Mouse (Mus musculus): ENCODE results near the gene Cfap44.
A peak's percentile ranks its signal among the peaks of the same experiment; 100 is the strongest.

The Cfap44 gene

DNA sequence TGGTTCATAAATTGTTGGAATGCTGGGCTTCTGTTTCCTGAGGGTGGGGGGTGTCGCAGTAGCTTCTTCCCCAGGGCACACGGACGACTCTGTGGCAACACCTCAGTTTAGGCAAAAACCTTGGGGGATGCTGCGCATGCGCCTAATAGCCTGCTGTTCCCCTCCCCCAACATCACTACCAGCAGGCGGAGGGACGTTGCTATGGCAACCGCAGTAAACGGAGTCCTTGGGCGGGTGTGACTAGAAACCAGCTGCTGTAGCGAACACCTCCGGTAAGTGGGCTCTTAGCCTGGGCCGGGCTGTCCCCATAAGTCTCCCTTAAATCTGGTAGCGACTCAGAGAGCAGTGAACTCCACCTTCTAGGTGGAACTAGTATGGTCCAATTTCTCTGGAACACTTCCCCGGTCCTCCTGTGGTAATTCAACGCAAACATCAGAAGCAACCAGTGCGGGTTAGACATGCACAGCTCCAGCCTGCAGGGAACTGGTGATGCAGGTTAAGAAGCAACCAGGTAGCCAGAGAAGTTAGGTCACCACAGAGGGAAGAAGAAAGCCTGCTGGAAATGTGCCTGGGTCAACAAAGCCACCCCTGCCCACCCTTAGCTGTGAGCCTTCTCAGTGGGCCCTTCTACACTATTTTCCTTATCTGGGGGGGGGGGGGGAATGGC is at the start of gene Cfap44:
Gene Cfap44, plus strand, starts transcription at position 220 of the 667 bp plus-strand sequence.
- DNase-seq (ENCODE audit: low spot score) = peak; percentile 91

DNA sequence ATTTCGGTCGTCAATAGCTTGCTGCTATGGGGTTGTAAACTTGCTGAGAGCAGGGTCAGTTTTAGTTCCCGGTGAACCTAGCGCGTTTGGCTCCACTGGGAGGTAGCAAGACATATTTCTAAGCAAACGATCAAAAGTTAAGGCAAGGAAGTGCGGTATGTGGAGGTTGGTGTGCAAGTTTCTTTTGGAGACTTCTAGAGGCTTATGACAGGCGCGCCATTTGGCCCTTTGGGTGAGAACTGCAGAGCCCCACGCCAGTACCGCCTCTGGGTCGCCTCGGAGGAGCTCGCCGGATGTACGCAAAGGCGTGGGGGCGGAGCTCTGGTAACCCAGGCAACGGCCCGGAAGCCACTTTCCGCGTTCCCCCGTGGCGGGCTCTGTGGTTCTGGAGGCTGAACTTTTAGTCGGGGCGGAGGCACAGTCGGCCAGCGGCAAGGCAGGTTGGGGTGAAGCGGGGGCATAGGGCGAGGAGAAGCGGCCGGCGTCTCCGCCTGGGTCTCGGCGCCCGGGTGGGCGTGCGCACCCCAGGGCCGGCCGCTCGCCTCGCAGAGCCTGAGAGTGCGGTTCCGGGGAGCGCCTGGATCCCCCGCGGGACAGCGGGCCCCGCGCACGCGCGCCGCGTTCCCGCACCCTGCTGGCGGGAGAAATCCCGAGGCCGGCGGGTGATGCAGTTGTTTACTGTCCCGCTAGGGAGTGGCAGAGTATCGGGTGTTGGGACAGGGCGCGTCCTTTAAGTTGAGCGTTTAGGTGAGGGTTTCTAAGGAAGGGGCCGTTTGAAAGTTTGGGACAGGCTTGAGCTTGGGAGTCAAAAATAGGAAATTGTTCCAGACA is 47.3 kb upstream of the Cfap44 start, which contains the start of gene Spice1:
Gene Spice1, plus strand, starts transcription at position 51 of the 831 bp plus-strand sequence.
- peak; percentile 92 for DNase-seq (ENCODE audit: low spot score)

DNA sequence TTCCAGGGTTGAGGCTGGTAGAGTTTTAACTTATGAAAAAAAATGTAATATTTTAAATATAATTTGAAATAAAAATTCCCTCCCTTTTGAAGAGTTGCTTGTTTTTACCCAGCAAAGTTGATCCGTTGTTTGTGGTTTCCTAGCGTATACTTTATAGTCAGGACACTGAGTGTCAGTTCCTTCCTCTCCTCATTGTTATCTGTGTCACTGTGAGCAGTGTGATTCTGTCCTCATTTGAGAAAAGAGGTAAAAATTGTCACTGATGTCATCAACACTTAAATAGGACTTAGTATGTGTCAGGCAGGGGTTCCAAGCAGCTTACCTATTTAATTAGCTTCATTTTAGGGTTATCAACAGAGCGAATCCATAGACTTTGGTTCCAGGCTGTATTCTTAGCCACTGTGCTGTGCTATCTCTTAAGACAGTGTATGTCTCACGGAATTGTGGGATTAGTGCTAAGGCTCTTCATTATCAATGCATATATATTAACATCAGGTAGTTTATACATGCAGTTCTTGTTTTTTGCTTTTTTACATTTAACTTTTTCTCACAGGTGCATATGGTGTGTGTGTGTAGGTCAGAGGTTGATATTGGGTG is 44.7 kb upstream of the Cfap44 start:
- no peak for DNase-seq (ENCODE audit: low spot score)

GRCm38 (mm10) chr16:44356291-44356690 is 38.3 kb upstream of the Cfap44 start:
- DNase-seq (ENCODE audit: low spot score) = no peak

DNA sequence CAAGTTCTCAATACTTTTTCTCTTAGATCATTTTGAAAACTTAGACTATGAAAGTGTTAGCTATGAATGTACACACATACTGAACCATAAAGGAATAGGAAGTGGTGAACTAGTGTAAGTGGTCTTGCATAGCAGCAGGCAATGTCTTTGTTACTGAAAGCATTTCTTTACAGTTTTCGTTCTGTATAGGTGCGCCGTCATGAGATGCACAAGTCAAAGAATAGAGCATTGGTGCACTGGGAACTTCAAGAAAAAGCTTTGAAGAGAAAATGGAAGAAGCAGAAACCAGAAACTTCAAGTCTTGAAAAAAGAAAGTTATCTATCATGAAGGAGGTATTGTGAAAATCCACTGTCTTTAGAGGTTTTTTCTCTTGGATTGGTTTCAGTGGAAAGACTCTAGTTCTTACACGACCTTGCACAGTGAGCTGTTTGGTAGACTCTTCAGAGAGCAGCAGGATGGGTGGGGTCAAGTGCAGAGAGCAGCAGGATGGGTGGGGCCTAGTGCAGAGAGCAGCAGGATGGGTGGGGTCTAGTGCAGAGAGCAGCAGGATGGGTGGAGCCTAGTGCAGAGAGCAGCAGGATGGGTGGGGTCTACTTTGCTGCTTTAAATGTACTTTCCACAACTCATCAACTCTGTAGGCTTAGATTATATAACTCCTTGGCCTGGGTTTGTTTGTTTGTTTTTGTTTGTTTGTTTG is 36.9 kb upstream of the Cfap44 start:
- DNase-seq (ENCODE audit: low spot score) = no peak

DNA sequence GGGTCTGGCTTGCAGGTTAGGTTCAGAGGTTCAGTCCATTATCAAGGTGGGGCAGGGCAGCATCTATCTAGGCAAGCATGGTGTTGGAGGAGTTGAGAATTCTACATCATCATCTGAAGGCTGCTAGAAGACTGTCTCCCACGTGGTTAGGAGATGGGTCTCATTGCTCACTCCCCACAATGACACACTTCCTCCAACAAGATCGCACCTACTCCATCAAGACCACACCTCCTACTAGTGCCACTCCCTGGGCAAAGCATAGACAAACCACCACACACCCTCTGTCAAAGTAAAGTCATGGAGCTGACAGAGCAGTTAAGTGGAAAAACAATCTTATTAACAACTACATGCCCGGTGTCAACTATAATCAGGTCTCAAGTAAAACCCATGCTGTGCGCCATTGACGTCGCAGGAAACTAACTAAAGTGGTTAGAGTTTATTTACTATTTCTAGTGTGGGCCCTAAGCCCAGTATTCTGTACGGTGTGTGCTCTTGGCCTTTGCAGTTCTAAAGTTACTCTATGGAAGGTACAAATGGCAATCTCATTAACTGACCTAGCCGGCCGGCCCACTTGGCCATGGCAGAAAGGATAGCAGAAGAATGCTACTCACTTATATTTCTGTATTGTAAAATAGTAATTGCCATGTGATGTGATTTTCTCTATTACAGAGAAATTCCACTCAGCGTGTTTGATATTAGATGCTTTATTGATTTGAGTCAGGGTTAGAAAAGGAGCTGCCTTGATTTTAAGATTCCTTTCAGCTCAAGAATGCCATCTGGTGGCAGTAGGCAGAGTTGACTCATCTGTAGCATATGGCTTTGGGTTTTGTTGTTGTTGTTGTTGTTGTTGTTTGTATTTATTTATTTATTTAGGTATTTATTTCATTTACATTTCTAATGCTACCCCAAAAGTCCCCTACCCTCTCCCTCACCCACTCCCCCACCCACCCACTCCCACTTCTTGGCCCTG is 32.4 kb upstream of the Cfap44 start:
- DNase-seq (ENCODE audit: low spot score) = peak; percentile 37

- no peak for DNase-seq (ENCODE audit: low spot score)
Measured at GRCm38 (mm10) chr16:44365522-44365921, 29.1 kb upstream of the Cfap44 start.

DNA sequence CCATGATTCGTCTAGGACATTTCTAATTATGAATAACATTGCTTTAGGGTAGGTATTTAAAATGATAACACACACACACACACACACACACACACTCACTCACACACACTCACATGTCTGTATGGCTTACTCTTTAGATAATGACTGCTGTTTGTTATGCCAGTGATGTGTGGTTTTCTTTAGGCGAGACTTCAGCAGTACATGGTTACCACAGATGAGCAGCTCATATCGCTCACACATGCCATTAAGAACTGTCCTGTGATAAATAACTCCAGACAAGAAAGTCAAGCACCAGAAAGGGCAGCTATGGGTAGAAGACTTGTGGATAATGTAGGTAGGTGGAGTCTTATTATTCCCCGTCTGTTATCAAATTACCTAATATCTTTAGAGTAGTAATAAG is 19.1 kb upstream of the Cfap44 start:
- no peak for DNase-seq (ENCODE audit: low spot score)

GRCm38 (mm10) chr16:44380006-44380405 is 14.6 kb upstream of the Cfap44 start:
- no peak for DNase-seq (ENCODE audit: low spot score)

- no peak for DNase-seq (ENCODE audit: low spot score)
Measured at GRCm38 (mm10) chr16:44381578-44381977, 13.0 kb upstream of the Cfap44 start.

DNA sequence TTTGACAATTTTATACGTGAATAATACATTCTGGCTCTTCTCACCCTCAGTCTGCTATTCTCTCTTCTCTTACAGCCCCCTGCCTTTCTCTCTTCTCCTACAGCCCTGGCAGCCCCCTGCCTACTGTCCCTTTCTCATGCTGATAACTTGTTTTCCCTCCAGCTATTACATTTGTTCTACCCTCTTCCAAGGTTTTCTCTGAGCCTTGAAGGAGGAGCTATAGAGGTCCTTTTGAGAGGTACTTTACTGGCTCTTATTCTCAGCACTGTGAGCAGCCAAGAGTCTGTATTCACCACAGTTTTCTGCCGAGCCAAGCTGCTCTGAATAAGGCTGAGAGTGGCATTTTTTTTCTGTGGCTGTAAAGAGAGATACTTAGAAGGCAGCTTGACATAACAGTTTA is 11.0 kb upstream of the Cfap44 start:
- DNase-seq (ENCODE audit: low spot score) = no peak

- no peak for DNase-seq (ENCODE audit: low spot score)
Measured at GRCm38 (mm10) chr16:44384251-44384650, 10.3 kb upstream of the Cfap44 start.

DNA sequence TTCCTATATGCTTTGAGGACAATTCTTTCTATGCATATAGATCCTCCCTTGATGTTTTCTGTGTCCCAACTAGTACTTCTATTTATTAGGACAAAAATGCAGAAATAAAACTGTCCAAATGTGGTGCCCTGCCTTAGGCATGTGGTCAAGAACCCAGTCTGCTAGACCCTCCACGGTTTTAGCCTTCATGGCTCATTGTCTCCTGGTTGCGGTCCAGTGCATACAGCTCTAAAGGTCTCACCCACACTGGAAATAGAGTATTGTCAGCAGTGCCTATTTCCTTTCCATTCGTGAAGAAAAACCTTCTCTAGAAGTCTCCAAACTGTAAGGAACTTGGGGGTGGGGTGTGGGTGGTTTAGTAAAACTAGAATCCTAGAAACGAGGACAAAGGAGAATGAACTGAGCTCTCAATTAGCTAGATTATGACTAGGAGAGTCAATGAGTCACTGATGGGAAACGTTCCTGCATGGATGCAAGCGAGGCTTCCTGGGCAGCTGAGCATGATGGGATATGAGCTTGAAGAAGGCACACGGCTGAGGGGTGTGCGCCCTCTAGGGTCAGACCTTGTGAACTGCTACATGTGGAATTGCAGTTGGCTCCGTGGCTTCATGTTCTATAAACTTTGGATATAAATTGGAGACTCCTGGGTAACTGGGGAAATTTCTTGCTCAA is 2.6 kb upstream of the Cfap44 start:
- peak; percentile 69 for DNase-seq (ENCODE audit: low spot score)

DNA sequence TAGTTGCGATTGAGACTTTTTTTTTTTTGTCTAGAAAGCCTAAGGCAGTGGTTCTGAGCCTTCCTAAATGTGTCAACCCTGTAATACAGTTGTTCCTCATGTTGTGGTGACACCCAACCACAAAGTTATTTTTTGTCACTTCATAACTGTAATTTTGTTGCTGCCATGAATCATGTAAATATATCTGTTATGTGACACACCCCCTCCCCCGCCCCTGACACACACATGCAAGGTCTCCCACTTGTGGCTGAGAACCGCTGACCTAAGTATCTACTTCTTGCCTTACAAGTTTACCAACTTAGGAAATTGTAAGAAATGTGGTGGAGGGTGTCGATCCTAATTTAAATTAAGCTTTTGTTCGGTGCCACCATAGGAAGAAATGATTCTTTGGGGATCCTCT is 10.3 kb downstream of the Cfap44 start:
- no peak for DNase-seq (ENCODE audit: low spot score)

GRCm38 (mm10) chr16:44407211-44407610 is 12.6 kb downstream of the Cfap44 start:
- no peak for DNase-seq (ENCODE audit: low spot score)

- DNase-seq (ENCODE audit: low spot score) = no peak
Measured at GRCm38 (mm10) chr16:44408290-44408689, 13.7 kb downstream of the Cfap44 start.

DNA sequence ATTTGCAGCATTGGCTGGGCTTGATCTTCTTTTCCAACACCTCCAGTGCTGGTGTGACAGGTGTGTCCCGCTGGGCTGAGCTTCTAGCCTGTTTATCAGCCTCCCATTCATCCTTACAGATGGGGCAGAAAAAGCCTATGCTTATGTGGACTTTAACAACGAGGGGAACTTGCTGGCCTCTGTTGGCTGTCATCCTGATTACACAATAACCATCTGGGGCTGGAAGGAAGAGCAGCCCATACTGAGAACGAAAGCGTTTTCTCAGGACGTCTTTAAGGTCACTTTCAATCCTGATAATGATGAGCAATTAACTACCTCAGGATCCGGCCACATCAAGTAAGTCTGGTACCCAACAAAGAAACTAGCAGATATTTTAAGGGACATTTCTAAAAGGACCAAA is 15.6 kb downstream of the Cfap44 start:
- DNase-seq (ENCODE audit: low spot score) = no peak

DNA sequence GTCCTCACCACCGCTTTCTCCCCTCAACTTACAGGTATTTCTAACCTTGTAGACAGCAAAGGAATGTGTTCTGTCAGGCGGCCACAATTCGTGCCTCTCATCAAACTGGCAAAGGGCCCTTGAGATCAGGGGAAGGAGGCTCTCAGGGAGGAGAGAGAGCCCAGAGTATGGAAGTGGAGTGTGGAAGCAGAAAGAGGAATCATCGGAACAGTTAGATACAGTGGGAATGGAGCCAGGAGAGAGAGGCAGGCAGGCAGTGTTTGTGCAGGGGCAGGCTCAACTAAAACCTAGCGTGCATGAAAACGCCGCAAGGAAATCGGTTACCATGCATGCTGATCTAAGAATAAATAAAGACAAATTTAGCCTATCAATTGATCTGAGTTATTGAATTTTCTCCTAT is 23.0 kb downstream of the Cfap44 start:
- peak; percentile 23 for DNase-seq (ENCODE audit: low spot score)

- no peak for DNase-seq (ENCODE audit: low spot score)
Measured at GRCm38 (mm10) chr16:44421735-44422134, 27.1 kb downstream of the Cfap44 start.

GRCm38 (mm10) chr16:44423499-44423898 is 28.9 kb downstream of the Cfap44 start:
- DNase-seq (ENCODE audit: low spot score) = peak; percentile 66

GRCm38 (mm10) chr16:44428456-44428855 is 33.9 kb downstream of the Cfap44 start:
- DNase-seq (ENCODE audit: low spot score) = no peak

Data from layer of hippocampus, adult 11-12 months (tissue).